Mouse (Mus musculus) CH12.LX (cell line): ENCODE results near the gene Clasrp. TPM values are rescaled to one million over a fixed set of nuclear protein-coding genes. Genes with fewer than 3 reads are reported as not detected.

Source experiments
- DNase-seq: peaks from one replicate; pipeline ENCODE4 v3.0.0-alpha.2; 2013; ENCODE audit errors: extremely low read depth
- H3K27ac ChIP-seq: 2 replicates; pipeline ENCODE4 v1.5.1; 2012; ENCODE audit warnings: low read depth, mild to moderate bottlenecking, control low read depth, moderate library complexity; ENCODE audit not compliant: insufficient read depth
- H3K27me3 ChIP-seq: replicated peaks from 2 replicates; pipeline ENCODE3; 2012; ENCODE audit warnings: inconsistent platforms
- H3K36me3 ChIP-seq, 2 experiments: replicated peaks in 1 of 2; 2 replicates each; pipeline versions ENCODE3 to v1.6.1; 2012; ENCODE audit warnings: inconsistent platforms in 1 of 2, low read length in 1 of 2, mild to moderate bottlenecking in 1 of 2, mixed read lengths in 1 of 2, moderate library complexity in 1 of 2; ENCODE audit not compliant: control insufficient read depth in 1 of 2, insufficient read depth in 1 of 2
- H3K4me1 ChIP-seq, 2 experiments: 2 replicates each; pipeline ENCODE4 v1.6.1; 2012; ENCODE audit warnings: inconsistent platforms in 1 of 2, moderate library complexity in 1 of 2; ENCODE audit not compliant: insufficient read depth in 2 of 2, control insufficient read depth in 1 of 2
- H3K4me2 ChIP-seq: 2 replicates; pipeline ENCODE4 v1.6.1; 2012; ENCODE audit warnings: low read depth, mild to moderate bottlenecking, control low read depth; ENCODE audit not compliant: poor library complexity, insufficient read depth, severe bottlenecking
- H3K4me3 ChIP-seq, 3 experiments: fragments of 150-350 bp in 1 of 3; sonication (generic) in 1 of 3; replicated peaks in 1 of 3; 2 replicates each; pipeline versions ENCODE3 to v1.5.1; 2011 to 2012; ENCODE audit warnings: low read depth in 2 of 3, low read length in 2 of 3, mild to moderate bottlenecking in 2 of 3, moderate library complexity in 2 of 3, control low read depth in 1 of 3, improper control_type of control experiment in 1 of 3, inconsistent platforms in 1 of 3, mixed read lengths in 1 of 3; ENCODE audit not compliant: poor library complexity in 1 of 3
- H3K79me2 ChIP-seq: replicated peaks from 2 replicates; pipeline ENCODE4 v1.6.1; 2012; ENCODE audit warnings: mild to moderate bottlenecking, moderate library complexity; ENCODE audit not compliant: control insufficient read depth, poor library complexity, insufficient read depth, severe bottlenecking; ENCODE audit errors: extremely low read depth
- H3K9ac ChIP-seq: 2 replicates; pipeline ENCODE4 v1.6.1; 2012; ENCODE audit warnings: low read depth, mild to moderate bottlenecking, control low read depth, moderate library complexity; ENCODE audit not compliant: insufficient read depth
- H3K9me3 ChIP-seq: replicated peaks from 2 replicates; pipeline ENCODE3; 2012; ENCODE audit warnings: low read length, inconsistent platforms, mixed read lengths
- BHLHE40 ChIP-seq: IDR thresholded peaks from 2 replicates; pipeline ENCODE4 v1.6.1; 2011; ENCODE audit warnings: mild to moderate bottlenecking, low read depth, low read length, improper control_type of control experiment
- CHD1 ChIP-seq: IDR thresholded peaks from 2 replicates; pipeline ENCODE4 v1.6.1; 2012; ENCODE audit warnings: low read depth, low read length, improper control_type of control experiment, inconsistent platforms
- ELF1 ChIP-seq: IDR thresholded peaks from 2 replicates; pipeline ENCODE4 v1.6.1; 2014; ENCODE audit warnings: low read depth, mild to moderate bottlenecking, inconsistent platforms, low read length, improper control_type of control experiment
- ETS1 ChIP-seq: conservative IDR thresholded peaks from 2 replicates; pipeline ENCODE4 v1.6.1; 2012; ENCODE audit warnings: low read depth, mild to moderate bottlenecking, inconsistent platforms, low read length, improper control_type of control experiment, moderate library complexity
- GABPA ChIP-seq: IDR thresholded peaks from 2 replicates; pipeline ENCODE4 v1.6.1; 2012; ENCODE audit warnings: low read depth, low read length, improper control_type of control experiment, inconsistent platforms; ENCODE audit not compliant: insufficient replicate concordance
- HCFC1 ChIP-seq: IDR thresholded peaks from 2 replicates; pipeline ENCODE4 v1.6.1; 2012; ENCODE audit warnings: low read depth, mild to moderate bottlenecking, inconsistent platforms, low read length, improper control_type of control experiment
- IRF4 ChIP-seq: IDR thresholded peaks from 2 replicates; pipeline ENCODE4 v1.6.1; 2014; ENCODE audit warnings: low read depth, mild to moderate bottlenecking, inconsistent platforms, low read length, improper control_type of control experiment
- JUN ChIP-seq: IDR thresholded peaks from 2 replicates; pipeline ENCODE4 v1.6.1; 2011; ENCODE audit warnings: low read depth, mild to moderate bottlenecking, low read length, improper control_type of control experiment, moderate library complexity; ENCODE audit not compliant: insufficient read depth
- JUND ChIP-seq: conservative IDR thresholded peaks from 2 replicates; pipeline ENCODE4 v1.6.1; 2011; ENCODE audit warnings: low read depth, low read length, improper control_type of control experiment
- MAFK ChIP-seq: IDR thresholded peaks from 2 replicates; pipeline ENCODE4 v1.6.1; 2011; ENCODE audit warnings: low read length, improper control_type of control experiment; ENCODE audit not compliant: insufficient replicate concordance
- MAX ChIP-seq: IDR thresholded peaks from 2 replicates; pipeline ENCODE4 v1.6.1; 2011; ENCODE audit warnings: low read length, improper control_type of control experiment
- MEF2A ChIP-seq: IDR thresholded peaks from 2 replicates; pipeline ENCODE4 v1.6.1; 2014; ENCODE audit warnings: low read depth, mild to moderate bottlenecking, inconsistent platforms, low read length, improper control_type of control experiment, borderline replicate concordance
- MYC ChIP-seq: IDR thresholded peaks from 2 replicates; pipeline ENCODE4 v1.6.1; 2011; ENCODE audit warnings: low read depth, mild to moderate bottlenecking, improper control_type of control experiment, low read length
- NRF1 ChIP-seq: IDR thresholded peaks from 2 replicates; pipeline ENCODE4 v1.6.1; 2014; ENCODE audit warnings: low read depth, mild to moderate bottlenecking, inconsistent platforms, low read length, improper control_type of control experiment, moderate library complexity
- RAD21 ChIP-seq: IDR thresholded peaks from 2 replicates; pipeline ENCODE4 v1.6.1; 2011; ENCODE audit warnings: low read depth, mild to moderate bottlenecking, low read length, improper control_type of control experiment, moderate library complexity
- SIN3A ChIP-seq: IDR thresholded peaks from 2 replicates; pipeline ENCODE4 v1.6.1; 2012; ENCODE audit warnings: low read length, improper control_type of control experiment, inconsistent platforms
- SMC3 ChIP-seq: IDR thresholded peaks from 2 replicates; pipeline ENCODE4 v1.6.1; 2011; ENCODE audit warnings: low read depth, low read length, improper control_type of control experiment
- TCF12 ChIP-seq: IDR thresholded peaks from 2 replicates; pipeline ENCODE4 v1.6.1; 2014; ENCODE audit warnings: low read depth, mild to moderate bottlenecking, inconsistent platforms, low read length, improper control_type of control experiment
- USF1 ChIP-seq: IDR thresholded peaks from 2 replicates; pipeline ENCODE4 v1.6.1; 2014; ENCODE audit warnings: low read depth, mild to moderate bottlenecking, inconsistent platforms, low read length, improper control_type of control experiment
- USF2 ChIP-seq: conservative IDR thresholded peaks from 2 replicates; pipeline ENCODE4 v1.6.1; 2011; ENCODE audit warnings: low read depth, low read length, improper control_type of control experiment
- ZC3H11A ChIP-seq: IDR thresholded peaks from 2 replicates; pipeline ENCODE4 v1.6.1; 2012; ENCODE audit warnings: low read depth, mild to moderate bottlenecking, inconsistent platforms, low read length, improper control_type of control experiment
- ZKSCAN1 ChIP-seq: IDR thresholded peaks from 2 replicates; pipeline ENCODE4 v1.6.1; 2012; ENCODE audit warnings: low read depth, inconsistent platforms, low read length, improper control_type of control experiment, borderline replicate concordance
- ZMIZ1 ChIP-seq: IDR thresholded peaks from 2 replicates; pipeline ENCODE4 v1.6.1; 2012; ENCODE audit warnings: low read depth, mild to moderate bottlenecking, inconsistent platforms, low read length, improper control_type of control experiment
- dilution Hi-C: fragments of 300-500 bp; cut with MboI; formaldehyde crosslinking; loops from 2 replicates; pipeline ENCODE4 v1.14.3; 2020; ENCODE audit warnings: low sequenced_read_pairs; ENCODE audit not compliant: extremely low pct_unique_long_range_greater_than_20kb, extremely low pct_ligation_motif_present
- in situ Hi-C: fragments of 300-500 bp; cut with MboI; formaldehyde crosslinking; loops from 3 replicates; pipeline ENCODE4 v1.14.3; 2019; ENCODE audit warnings: low sequenced_read_pairs, low pct_ligation_motif_present, low pct_unique_long_range_greater_than_20kb, mixed read lengths
- polyA plus RNA-seq: library from polyadenylated mRNA; unstranded; fragments of >175 nt; gene quantifications from 2 replicates; pipeline ENCODE4 v1.2.1, GENCODE M21; 2012; ENCODE audit warnings: low read depth; ENCODE audit not compliant: insufficient read length
- total RNA-seq, 2 experiments: library from RNA; depleted of rRNA; stranded (reverse); fragments of 300-350 nt in 1 of 2; fragments of >200 nt in 1 of 2; gene quantifications; 2 replicates each; pipeline ENCODE4 v1.2.3; 2012 to 2014

Clasrp gene
- total and polyA plus RNA-seq, 3 experiments, result 14.5 to 59.4 (median 45.4) TPM

GRCm38 (mm10) chr7:19549394-19549793 is 54.9 kb downstream of the Clasrp start:
- H3K36me3 ChIP-seq, result peaks cover 30 to 89% of the 10 kb centered on the region in 2 experiments
- no peaks in the 10 kb centered on the region for H3K9me3 ChIP-seq
- TF ChIP-seq IRF4, result no peak
- no peak for TF ChIP-seq BHLHE40
- TF ChIP-seq MYC, result no peak
- TF ChIP-seq RAD21, result no peak
- no peak for TF ChIP-seq ETS1
- TF ChIP-seq ELF1, result no peak
- TF ChIP-seq SIN3A, result no peak
- TF ChIP-seq ZC3H11A, result no peak
- no peak for TF ChIP-seq SMC3
- TF ChIP-seq JUND, result no peak
- no peak for TF ChIP-seq NRF1
- no peak for TF ChIP-seq TCF12
- TF ChIP-seq CHD1, result no peak
- no peak for TF ChIP-seq MAX
- no peak for TF ChIP-seq USF2
- TF ChIP-seq USF1, result no peak
- TF ChIP-seq, all 38 proteins: peak for 0
- in situ Hi-C loops (no loop called here), dilution Hi-C loops (no loop called here)
- peaks cover 30% of the 10 kb centered on the region for H3K79me2 ChIP-seq
- no peak for DNase-seq
- H3K4me1 ChIP-seq, result peaks cover 0 to 10% of the 10 kb centered on the region in 2 experiments; a peak in 1 of 4 replicates
- H3K27me3 ChIP-seq, result no peaks in the 10 kb centered on the region
- H3K9ac ChIP-seq, result no peak overlapping the region
- H3K27ac ChIP-seq, result no peak overlapping the region
- no peak overlapping the region for H3K4me2 ChIP-seq
- H3K4me3 ChIP-seq, result no peak overlapping the region

DNA sequence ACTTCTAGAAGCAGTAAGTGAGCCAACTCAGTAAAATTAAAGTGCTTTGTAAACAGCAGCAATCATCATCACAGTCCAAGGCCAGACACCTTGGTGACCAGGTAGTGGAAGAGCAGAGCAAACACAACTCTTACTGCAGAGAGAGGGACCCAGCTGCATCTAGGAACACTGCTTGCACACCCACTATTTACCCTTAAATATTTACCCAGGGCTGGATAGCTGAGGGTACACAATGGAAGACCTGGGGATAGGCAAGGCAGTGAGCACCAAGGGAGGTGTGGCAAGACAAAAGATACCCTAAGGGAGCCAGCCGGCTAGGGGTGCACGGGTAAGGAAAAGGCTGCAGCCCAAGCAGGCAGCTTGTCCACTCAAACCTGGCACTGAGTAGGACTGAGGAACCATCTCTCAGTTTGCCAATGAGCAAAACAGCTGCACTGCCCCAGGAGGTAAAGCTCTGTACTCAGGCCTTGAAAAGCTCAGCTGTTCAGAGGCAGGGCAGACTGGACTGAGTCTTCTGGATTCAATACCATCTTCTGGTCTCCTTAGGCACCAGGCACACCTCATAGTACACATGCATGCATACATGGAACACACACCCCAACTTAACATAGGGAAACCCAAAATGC is 56.8 kb downstream of the Clasrp start:
- no peak for TF ChIP-seq ZMIZ1
- TF ChIP-seq MAX, result no peak
- TF ChIP-seq SMC3, result no peak
- TF ChIP-seq MAFK, result no peak
- no peak for TF ChIP-seq GABPA
- TF ChIP-seq MEF2A, result no peak
- TF ChIP-seq ZKSCAN1, result no peak
- TF ChIP-seq JUN, result no peak
- no peak for TF ChIP-seq HCFC1
- H3K9me3 ChIP-seq, result no peaks in the 10 kb centered on the region
- H3K36me3 ChIP-seq, result peaks cover 16 to 86% of the 10 kb centered on the region in 2 experiments
- peaks cover 0 to 27% of the 10 kb centered on the region in 2 experiments; a peak in 2 of 4 replicates for H3K4me1 ChIP-seq
- dilution Hi-C loops, result no loop called here
- no peak overlapping the region for H3K27ac ChIP-seq
- H3K27me3 ChIP-seq, result no peaks in the 10 kb centered on the region
- H3K79me2 ChIP-seq, result peaks cover 25% of the 10 kb centered on the region
- in situ Hi-C loops, result no loop called here
- DNase-seq, result no peak
- no peak overlapping the region for H3K9ac ChIP-seq
- no peak overlapping the region for H3K4me3 ChIP-seq
- no peak overlapping the region for H3K4me2 ChIP-seq
